In genomic region chr17:10456409-10456808, GRCm38 (mm10) we compare ENCODE assay signal across 31 mouse cellular contexts.
DNase-seq lines count a peak whose midpoint lies in the region; ATAC-seq and TF ChIP-seq lines count a peak whose summit lies in the region.
"Had no signal": no experiment of that assay in that cellular context is flagged by ENCODE, and none has a peak within 500 bp of the region (broad histone marks: within the 10 kb centered on the region; RNA-seq: fewer than 3 reads in every experiment).

No protein-coding gene starts in this region.

- no peak for TF ChIP-seq POLR2A in cortical plate, adult 2 months (IDR thresholded peaks at IDR 0.05; ENCODE audit: extremely low read depth, insufficient read depth, low read length)

- no peak overlapping the region for H3K4me3 ChIP-seq in kidney, postnatal 0 days (replicated peaks; ENCODE audit: low read depth, low read length)
- no peak overlapping the region for H3K4me3 ChIP-seq in kidney, embryonic 16.5 days (ENCODE audit: low read length)
- H3K4me3 ChIP-seq in cortical plate, adult 2 months (ENCODE audit: insufficient read depth, low read length): no peak overlapping the region
- H3K4me3 ChIP-seq: embryonic facial prominence, embryonic 12.5 days; forebrain, embryonic 15.5 days; heart, embryonic 12.5 days; hindbrain, embryonic 10.5 days; limb, embryonic 12.5 days; liver, embryonic 15.5 days; midbrain, embryonic 10.5 days; midbrain, embryonic 15.5 days had no signal

- DNase-seq in heart, adult 11 months: peak; percentile 39
- no peak for DNase-seq in heart, adult 9 months (ENCODE audit: low spot score in 2 of 2)
- peak; percentile 51 for DNase-seq in kidney, postnatal 0 days (ENCODE audit: low spot score)
- peak; percentile 36 for DNase-seq in mesoderm, embryonic 11.5 days (ENCODE audit: low read depth, low spot score)
- no peak for DNase-seq in spleen, adult 18-20 months
- no peak for DNase-seq in B cell, adult 2 months
- DNase-seq: adrenal gland, postnatal 25 days; cerebellum, adult 11-12 months; cerebellum, postnatal 10 days; heart, postnatal 10 days; kidney, adult 9 months; kidney, postnatal 36 days; layer of hippocampus, postnatal 36 days; lung, embryonic 14.5 days; lung, postnatal 14 days; thymus, adult 18-20 months; thymus, postnatal 25 days had no signal

- H3K4me2 ChIP-seq in kidney, postnatal 0 days (ENCODE audit: low read length): no peak overlapping the region
- H3K4me2 ChIP-seq in kidney, embryonic 16.5 days (replicated peaks; ENCODE audit: low read depth, low read length): no peak overlapping the region
- H3K4me2 ChIP-seq: embryonic facial prominence, embryonic 12.5 days; forebrain, embryonic 15.5 days; heart, embryonic 12.5 days; limb, embryonic 12.5 days; liver, embryonic 15.5 days; lung, embryonic 14.5 days; midbrain, embryonic 15.5 days had no signal

- H3K27me3 ChIP-seq in kidney, postnatal 0 days (ENCODE audit: insufficient read depth, low read length): no peaks in the 10 kb centered on the region
- no peaks in the 10 kb centered on the region for H3K27me3 ChIP-seq in kidney, embryonic 16.5 days (ENCODE audit: insufficient read depth, low read length)
- H3K27me3 ChIP-seq: embryonic facial prominence, embryonic 12.5 days; forebrain, embryonic 15.5 days; heart, embryonic 12.5 days; liver, embryonic 15.5 days; midbrain, embryonic 15.5 days had no signal

- TF ChIP-seq CTCF in kidney, postnatal 0 days (IDR thresholded peaks at IDR 0.05; ENCODE audit: low read depth): no peak
- TF ChIP-seq CTCF in cortical plate, adult 2 months (IDR thresholded peaks at IDR 0.05; ENCODE audit: extremely low read depth, insufficient read depth, low read length): no peak

- WGBS in kidney, postnatal 0 days: 65% methylated on average over 4 of the region's 4 CpGs
- WGBS in kidney, embryonic 16.5 days: 61% methylated on average over 4 of the region's 4 CpGs

- no peaks in the 10 kb centered on the region for H3K4me1 ChIP-seq in kidney, postnatal 0 days (replicated peaks; ENCODE audit: insufficient read depth, low read length)
- H3K4me1 ChIP-seq in kidney, embryonic 16.5 days (ENCODE audit: insufficient read depth, low read length): no peaks in the 10 kb centered on the region
- H3K4me1 ChIP-seq in cortical plate, adult 2 months (ENCODE audit: control insufficient read depth, insufficient read depth, low read length): peaks cover 1% of the 10 kb centered on the region; the same call in 1 of the 2 replicates
- H3K4me1 ChIP-seq: embryonic facial prominence, embryonic 12.5 days; liver, embryonic 15.5 days had no signal

- no peak overlapping the region for H3K27ac ChIP-seq in kidney, postnatal 0 days
- H3K27ac ChIP-seq in kidney, embryonic 16.5 days (ENCODE audit: low read length): no peak overlapping the region
- H3K27ac ChIP-seq in cortical plate, adult 2 months (ENCODE audit: insufficient read depth, low read length): peak overlapping the region; percentile 77; the same call in 1 of the 2 replicates
- H3K27ac ChIP-seq: embryonic facial prominence, embryonic 12.5 days; forebrain, embryonic 15.5 days; hindbrain, embryonic 10.5 days; hindbrain, postnatal 0 days; limb, embryonic 12.5 days; liver, embryonic 15.5 days; midbrain, embryonic 10.5 days; midbrain, embryonic 15.5 days; stomach, postnatal 0 days had no signal

- H3K9me3 ChIP-seq in kidney, postnatal 0 days (replicated peaks; ENCODE audit: low read length): no peaks in the 10 kb centered on the region
- H3K9me3 ChIP-seq in kidney, embryonic 16.5 days (ENCODE audit: low read length): no peaks in the 10 kb centered on the region
- H3K9me3 ChIP-seq: embryonic facial prominence, embryonic 12.5 days; forebrain, embryonic 15.5 days; heart, embryonic 12.5 days; hindbrain, embryonic 10.5 days; limb, embryonic 12.5 days; liver, embryonic 15.5 days; midbrain, embryonic 10.5 days; midbrain, embryonic 15.5 days had no signal

- H3K9ac ChIP-seq in kidney, postnatal 0 days (ENCODE audit: low read depth, low read length): no peak overlapping the region
- no peak overlapping the region for H3K9ac ChIP-seq in kidney, embryonic 16.5 days (replicated peaks; ENCODE audit: low read length)
- H3K9ac ChIP-seq: embryonic facial prominence, embryonic 12.5 days; forebrain, embryonic 15.5 days; heart, embryonic 12.5 days; limb, embryonic 12.5 days; liver, embryonic 15.5 days; lung, embryonic 14.5 days; midbrain, embryonic 15.5 days had no signal

- H3K36me3 ChIP-seq in kidney, postnatal 0 days (ENCODE audit: insufficient read depth, low read length): no peaks in the 10 kb centered on the region
- no peaks in the 10 kb centered on the region for H3K36me3 ChIP-seq in kidney, embryonic 16.5 days (ENCODE audit: insufficient read depth, low read length)
- H3K36me3 ChIP-seq: embryonic facial prominence, embryonic 12.5 days; forebrain, embryonic 15.5 days; heart, embryonic 12.5 days; hindbrain, embryonic 10.5 days; limb, embryonic 12.5 days; liver, embryonic 15.5 days; midbrain, embryonic 10.5 days; midbrain, embryonic 15.5 days had no signal

- ATAC-seq in kidney, postnatal 0 days (replicated peaks; ENCODE audit: low FRiP score, low read depth): no peak
- ATAC-seq in kidney, embryonic 16.5 days (ENCODE audit: low FRiP score, low TSS enrichment): no peak
- ATAC-seq: CD4-positive, CD25-positive, alpha-beta regulatory T cell, adult 4 months; forebrain, embryonic 15.5 days; hindbrain, postnatal 0 days; intestine, embryonic 16.5 days; midbrain, embryonic 15.5 days had no signal

Comparison
In these comparisons a context has a peak if more than half of its experiments do, and no peak if none do; other contexts are left out.
1. DNase-seq: peak in heart, adult 11 months (single experiment), kidney, postnatal 0 days (single experiment) and mesoderm, embryonic 11.5 days (single experiment); none in heart, adult 9 months (0 of 2), spleen, adult 18-20 months (0 of 2) and B cell, adult 2 months (0 of 2).